Mouse (Mus musculus) heart, embryonic 14.5 days (tissue): ENCODE data around the gene Dennd4c. TPM values are rescaled to one million over a fixed set of nuclear protein-coding genes. Genes with fewer than 3 reads are reported as not detected.

Experiments
- ATAC-seq: fragments of 200-750 bp; cut with Nextera tagmentation; 2 replicates; pipeline ENCODE4 v1.8.0; 2017; ENCODE audit warnings: low read depth, moderate TSS enrichment; ENCODE audit not compliant: insufficient number of reproducible peaks, insufficient read depth, low FRiP score
- H3K27ac ChIP-seq, 2 experiments: fragments of 200-500 bp in 1 of 2; fragments of 300-500 bp in 1 of 2; sonication (generic) in 1 of 2; replicated peaks in 1 of 2; 2 replicates each; pipeline ENCODE4 v1.5.1; 2012 to 2014; ENCODE audit warnings: low read depth in 2 of 2, low read length in 2 of 2, control low read depth in 1 of 2, mild to moderate bottlenecking in 1 of 2, mixed read lengths in 1 of 2; ENCODE audit not compliant: control insufficient read depth in 1 of 2, insufficient read depth in 1 of 2
- H3K27me3 ChIP-seq: fragments of 300-500 bp; sonication (generic); 2 replicates; pipeline ENCODE4 v1.6.1; 2014; ENCODE audit warnings: mild to moderate bottlenecking, low read length, control low read depth; ENCODE audit not compliant: control insufficient read depth, insufficient read depth
- H3K36me3 ChIP-seq: fragments of 300-500 bp; sonication (generic); 2 replicates; pipeline ENCODE4 v1.6.1; 2014; ENCODE audit warnings: mild to moderate bottlenecking, control low read depth, low read length, mixed read lengths; ENCODE audit not compliant: control insufficient read depth, insufficient read depth
- H3K4me1 ChIP-seq, 2 experiments: fragments of 200-500 bp in 1 of 2; fragments of 300-500 bp in 1 of 2; sonication (generic) in 1 of 2; 2 replicates each; pipeline ENCODE4 v1.6.1; 2012 to 2014; ENCODE audit warnings: low read length in 2 of 2, control low read depth in 1 of 2, mixed read lengths in 1 of 2; ENCODE audit not compliant: control insufficient read depth in 2 of 2, insufficient read depth in 2 of 2
- H3K4me2 ChIP-seq: fragments of 300-500 bp; sonication (generic); 2 replicates; pipeline ENCODE4 v1.6.1; 2014; ENCODE audit warnings: mild to moderate bottlenecking, low read length
- H3K4me3 ChIP-seq, 2 experiments: fragments of 200-500 bp in 1 of 2; fragments of 300-500 bp in 1 of 2; sonication (generic) in 1 of 2; 2 replicates each; pipeline ENCODE4 v1.5.1; 2012 to 2014; ENCODE audit warnings: low read length in 2 of 2, mild to moderate bottlenecking in 2 of 2, control low read depth in 1 of 2, low read depth in 1 of 2, moderate library complexity in 1 of 2; ENCODE audit not compliant: control insufficient read depth in 1 of 2, insufficient read depth in 1 of 2
- H3K9ac ChIP-seq: fragments of 300-500 bp; sonication (generic); 2 replicates; pipeline ENCODE4 v1.6.1; 2014; ENCODE audit warnings: mild to moderate bottlenecking, low read length
- H3K9me3 ChIP-seq: fragments of 300-500 bp; sonication (generic); 2 replicates; pipeline ENCODE4 v1.6.1; 2016; ENCODE audit warnings: low read length, control low read depth; ENCODE audit not compliant: control insufficient read depth
- WGBS: fragments of 180-500 bp; shearing (Covaris S2); extraction: QIAGEN DNeasy Blood & Tissue Kit; methylation state at CpG from one replicate; pipeline ENCODE4 v1.1.7; 2014; 5-methylcytosine and 5-hydroxymethylcytosine counted together
- polyA plus RNA-seq: library from polyadenylated mRNA; unstranded; fragments of >200 nt; fragmentation: Nextera tagmentation; extraction: Ambion mirVana; gene quantifications from 2 replicates; pipeline ENCODE4 v1.2.1, GENCODE M21; 2014

Gene Dennd4c
- polyA plus RNA-seq, 1 experiment from 2014 or later: 7.4 TPM

DNA sequence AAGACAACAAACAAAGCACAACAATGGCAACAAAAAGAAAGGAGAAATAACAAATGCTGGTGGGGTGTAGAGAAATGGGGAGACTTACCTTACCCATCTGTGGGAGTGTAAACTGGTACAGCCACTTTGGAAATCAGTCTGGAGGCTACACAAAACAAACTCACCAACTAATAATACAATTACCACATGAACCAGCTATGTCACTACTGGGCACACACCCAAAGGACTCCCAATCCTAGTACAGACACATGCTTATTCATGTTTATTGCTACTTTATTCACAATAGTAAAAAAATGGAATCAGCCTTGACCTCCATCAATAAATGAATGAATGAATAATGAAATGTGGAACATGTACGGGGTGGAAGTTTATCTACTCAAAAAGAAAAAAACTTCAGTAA lies 33.0 kb upstream of the Dennd4c start:
- no peaks in the 10 kb centered on the region for H3K27me3 ChIP-seq
- H3K27ac ChIP-seq: no peak overlapping the region
- ATAC-seq: no peak
- H3K36me3 ChIP-seq: no peaks in the 10 kb centered on the region
- H3K4me2 ChIP-seq: no peak overlapping the region
- no peaks in the 10 kb centered on the region for H3K9me3 ChIP-seq
- H3K4me3 ChIP-seq: no peak overlapping the region
- 87% methylated on average over 1 of the region's 1 CpGs for WGBS
- no peak overlapping the region for H3K9ac ChIP-seq
- H3K4me1 ChIP-seq: peaks cover 4% of the 10 kb centered on the region in 2 experiments; a peak in 1 of 4 replicates

DNA sequence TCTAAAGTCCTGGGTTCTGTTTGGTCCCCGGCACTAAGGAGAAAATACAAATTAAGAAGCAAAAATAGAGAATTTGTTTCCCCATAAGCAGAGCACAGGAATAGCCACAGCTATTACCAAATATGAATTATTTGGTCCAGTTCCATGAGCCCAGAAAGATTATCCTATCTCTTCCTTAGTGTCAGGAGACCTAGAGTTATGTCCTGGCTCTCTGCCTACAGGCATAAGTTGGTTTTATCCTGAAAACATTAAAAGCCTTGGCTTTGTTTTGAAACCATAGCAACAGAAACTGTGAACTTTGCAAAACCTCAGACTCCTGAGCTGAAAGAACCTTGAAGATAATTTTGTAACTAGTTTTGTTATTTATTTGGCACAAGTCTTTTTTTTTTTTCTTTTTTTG lies 31.2 kb upstream of the Dennd4c start:
- Histone ChIP-seq H3K4me2 (no peak overlapping the region), H3K9me3 (no peaks in the 10 kb centered on the region), H3K27ac (no peak overlapping the region), H3K4me3 (no peak overlapping the region), H3K9ac (no peak overlapping the region), H3K4me1 (peaks cover 4% of the 10 kb centered on the region in 2 experiments; a peak in 1 of 4 replicates), H3K27me3 (no peaks in the 10 kb centered on the region), H3K36me3 (no peaks in the 10 kb centered on the region)
- ATAC-seq: no peak
- 44% methylated on average over 1 of the region's 1 CpGs for WGBS

DNA sequence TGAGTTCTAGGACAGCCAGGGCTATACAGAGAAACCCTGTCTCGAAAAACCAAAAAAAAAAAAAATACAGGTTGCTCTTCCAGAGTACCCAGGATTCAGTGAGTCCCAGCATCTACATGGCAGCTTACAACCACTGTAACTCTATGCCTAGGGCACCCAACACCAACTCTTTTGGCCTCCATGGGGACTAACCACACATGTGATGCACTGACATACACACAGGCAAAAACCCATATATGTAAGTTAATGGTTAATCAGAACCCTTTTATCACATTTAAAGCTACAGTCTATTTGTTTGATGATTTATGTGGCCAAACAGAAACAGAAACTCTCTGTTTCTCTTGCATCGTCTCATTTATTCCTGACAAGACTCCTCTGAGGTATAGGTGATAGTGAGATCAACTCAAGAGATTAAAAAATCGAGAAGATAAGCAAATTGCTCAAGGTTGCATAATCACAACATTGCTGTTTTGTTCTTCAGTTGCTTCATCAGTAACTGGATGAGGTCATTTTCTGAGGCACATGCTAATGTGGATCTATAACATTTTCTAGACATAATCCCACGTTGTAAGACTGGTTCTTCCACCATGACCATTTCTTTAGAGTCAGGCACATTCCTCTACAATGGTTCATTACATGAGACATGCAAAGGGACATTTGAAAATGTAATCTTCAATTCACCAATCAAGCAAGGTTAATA lies 29.3 kb upstream of the Dennd4c start:
- H3K4me2 ChIP-seq: no peak overlapping the region
- H3K27ac ChIP-seq: no peak overlapping the region
- peaks cover 4% of the 10 kb centered on the region in 2 experiments; a peak in 1 of 4 replicates for H3K4me1 ChIP-seq
- no peak overlapping the region for H3K9ac ChIP-seq
- H3K27me3 ChIP-seq: no peaks in the 10 kb centered on the region
- no peak for ATAC-seq
- no peaks in the 10 kb centered on the region for H3K9me3 ChIP-seq
- H3K36me3 ChIP-seq: no peaks in the 10 kb centered on the region
- 74% methylated on average over 4 of the region's 4 CpGs for WGBS
- no peak overlapping the region for H3K4me3 ChIP-seq

DNA sequence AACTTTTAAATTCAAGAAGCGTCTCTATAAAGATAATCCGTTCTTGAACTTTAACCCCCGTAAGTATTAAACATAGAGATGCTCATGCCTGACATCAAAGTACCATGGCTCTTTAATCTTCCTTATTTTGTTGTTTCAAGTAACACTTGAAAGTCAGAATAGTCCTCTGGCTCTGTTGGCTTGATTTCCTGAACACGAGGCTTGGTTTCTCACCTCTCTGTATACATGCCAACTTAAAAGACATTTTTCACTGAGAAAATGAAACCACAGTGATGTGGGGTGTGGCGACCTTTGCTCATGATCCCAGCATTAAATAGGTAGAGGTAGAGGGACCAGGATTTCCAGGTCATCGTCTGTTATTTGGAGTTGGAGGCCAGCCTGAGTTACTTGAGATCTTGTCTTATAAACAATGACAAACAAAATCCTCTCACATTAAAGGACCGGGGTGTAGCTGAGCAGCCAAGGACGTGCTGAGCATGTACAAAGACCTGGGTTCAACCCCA lies 26.4 kb upstream of the Dennd4c start:
- Histone ChIP-seq H3K27me3 (no peaks in the 10 kb centered on the region), H3K27ac (no peak overlapping the region), H3K4me2 (no peak overlapping the region), H3K9ac (no peak overlapping the region), H3K4me1 (peaks cover 6 to 15% of the 10 kb centered on the region in 2 experiments), H3K36me3 (no peaks in the 10 kb centered on the region), H3K9me3 (no peaks in the 10 kb centered on the region), H3K4me3 (no peak overlapping the region)
- WGBS: 77% methylated on average over 8 of the region's 8 CpGs
- ATAC-seq: no peak

DNA sequence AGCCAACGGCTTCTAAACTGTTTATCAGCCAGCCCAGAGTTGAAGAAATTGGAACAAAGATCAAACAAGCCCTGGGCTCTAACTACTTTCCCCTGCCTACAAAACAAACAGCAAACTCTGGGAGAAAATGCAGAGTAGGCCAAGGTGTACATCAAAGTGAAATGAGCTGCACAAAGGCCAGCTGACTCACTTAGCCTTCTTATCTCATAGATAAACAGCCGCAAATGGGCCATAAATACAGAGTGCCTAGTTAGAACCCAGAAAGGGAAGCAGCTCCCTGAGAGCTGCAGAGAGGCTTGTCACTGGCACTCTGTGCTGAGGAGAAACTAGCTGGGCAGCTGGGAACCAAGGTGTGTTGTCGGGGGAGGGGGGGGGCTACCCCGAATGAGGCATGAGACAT lies 23.2 kb upstream of the Dennd4c start:
- Histone ChIP-seq H3K4me2 (peak overlapping the region; percentile 30; the same call in 1 of the 2 replicates), H3K4me1 (peaks cover 2 to 11% of the 10 kb centered on the region in 2 experiments), H3K9me3 (no peaks in the 10 kb centered on the region), H3K27me3 (no peaks in the 10 kb centered on the region), H3K36me3 (no peaks in the 10 kb centered on the region), H3K27ac (0 out of 4 replicates have a peak overlapping the region, but pooled peaks of 1 of the 2 experiments have one; percentile 16), H3K4me3 (no peak overlapping the region), H3K9ac (no peak overlapping the region)
- 7% methylated on average over 4 of the region's 4 CpGs for WGBS
- ATAC-seq: peak; percentile 35; the same call in 1 of the 2 replicates

DNA sequence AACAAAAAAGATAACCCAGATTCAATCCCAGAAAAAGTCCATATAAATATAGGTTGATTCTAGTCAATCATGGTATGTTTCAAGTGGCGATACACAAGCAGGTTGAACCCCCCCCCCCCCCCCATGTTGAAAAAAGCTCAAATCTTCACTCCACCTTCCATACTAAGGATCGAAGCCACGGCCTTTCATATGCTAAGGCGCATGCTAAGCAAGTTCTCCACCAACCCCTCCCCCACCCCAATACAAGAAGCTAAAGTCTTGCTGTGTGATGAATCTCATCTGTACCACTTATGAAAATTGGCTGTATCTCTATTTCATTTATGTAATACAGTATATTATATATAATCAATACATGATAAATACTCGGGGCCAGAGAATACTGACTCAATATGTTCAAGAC lies 22.2 kb upstream of the Dennd4c start:
- Histone ChIP-seq H3K9me3 (no peaks in the 10 kb centered on the region), H3K27me3 (no peaks in the 10 kb centered on the region), H3K4me2 (no peak overlapping the region), H3K4me1 (peaks cover 2 to 11% of the 10 kb centered on the region in 2 experiments), H3K36me3 (no peaks in the 10 kb centered on the region), H3K4me3 (no peak overlapping the region), H3K27ac (no peak overlapping the region), H3K9ac (no peak overlapping the region)
- 94% methylated on average over 5 of the region's 5 CpGs for WGBS
- no peak for ATAC-seq

DNA sequence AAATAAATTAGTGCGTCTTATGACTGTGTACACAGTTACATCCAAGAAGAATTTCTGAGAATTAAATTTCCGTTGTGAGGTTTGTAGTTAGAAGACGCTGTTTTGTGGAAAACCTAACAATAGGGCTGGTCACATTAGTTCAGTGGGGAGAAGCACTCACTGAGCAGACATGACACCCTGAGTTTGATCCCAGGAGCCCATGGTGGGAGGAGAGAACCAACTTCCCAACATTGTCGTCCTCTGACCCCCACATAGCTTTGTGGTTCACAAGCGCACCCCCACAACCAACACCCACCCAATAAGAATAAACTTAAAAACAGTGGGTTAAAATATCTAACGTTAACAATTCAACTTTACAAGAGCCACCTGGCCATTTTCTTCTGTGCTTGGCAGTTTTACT lies 18.5 kb upstream of the Dennd4c start:
- no peak overlapping the region for H3K9ac ChIP-seq
- WGBS: 81% methylated on average over 6 of the region's 6 CpGs

More for the DNA sequence above, 18.5 kb upstream of the Dennd4c start:
- Histone ChIP-seq H3K36me3 (no peaks in the 10 kb centered on the region), H3K27me3 (no peaks in the 10 kb centered on the region), H3K9me3 (no peaks in the 10 kb centered on the region), H3K4me3 (no peak overlapping the region), H3K4me2 (no peak overlapping the region), H3K4me1 (peaks cover 2 to 10% of the 10 kb centered on the region in 2 experiments), H3K27ac (no peak overlapping the region)
- ATAC-seq: no peak
